Mouse (Mus musculus): ENCODE data around the gene Olfr69.
"Not testable (repeated sequence)": the region's sequence is repeated elsewhere in the genome, so short reads cannot be mapped to it uniquely, and the experiment has no call there.

Gene Olfr69

DNA sequence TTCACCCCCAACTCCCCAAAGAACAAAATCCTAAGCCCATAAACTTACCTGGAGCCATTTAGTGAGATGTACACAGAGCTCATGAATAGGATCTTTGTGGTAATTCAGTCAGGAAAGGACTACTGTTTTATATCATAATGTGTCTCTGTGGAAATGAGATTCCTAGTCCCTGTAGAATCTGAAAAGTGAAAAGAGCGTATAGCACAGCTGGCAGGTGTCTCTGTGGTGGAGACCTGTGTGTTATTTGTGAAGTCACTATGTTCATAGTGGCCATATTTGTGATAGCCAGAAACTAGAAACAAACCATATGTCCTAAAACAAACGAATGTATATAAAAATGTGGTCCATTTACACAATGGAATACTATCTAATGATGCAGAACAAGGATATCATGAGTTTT, at the start of gene Olfr69:
Gene Olfr69, minus strand, starts transcription at position 101 of the 400 bp plus-strand sequence.
- no peak for DNase-seq (ENCODE audit: low spot score in 2 of 2)

DNA sequence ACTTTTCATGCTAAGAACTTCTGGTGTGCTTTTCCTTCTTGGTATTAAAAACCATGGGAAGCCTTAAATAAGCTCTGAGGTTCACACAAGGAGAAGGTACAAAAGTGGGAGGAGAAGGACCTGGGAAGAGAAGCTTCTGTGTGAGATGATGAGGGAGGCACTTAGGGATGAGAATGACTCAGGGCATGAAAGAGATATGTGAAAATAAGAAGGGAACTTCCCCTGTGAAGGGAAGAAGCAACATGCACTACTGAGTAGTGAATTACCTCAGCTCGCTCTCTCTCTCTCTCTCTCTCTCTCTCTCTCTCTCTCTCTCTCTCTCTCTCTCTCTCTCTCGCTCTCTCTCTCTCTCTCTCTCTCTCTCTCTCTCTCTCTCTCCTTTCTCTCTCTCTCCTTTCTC, 43.7 kb upstream of the Olfr69 start:
- not testable (repeated sequence) for DNase-seq (ENCODE audit: low spot score in 2 of 2)

DNA sequence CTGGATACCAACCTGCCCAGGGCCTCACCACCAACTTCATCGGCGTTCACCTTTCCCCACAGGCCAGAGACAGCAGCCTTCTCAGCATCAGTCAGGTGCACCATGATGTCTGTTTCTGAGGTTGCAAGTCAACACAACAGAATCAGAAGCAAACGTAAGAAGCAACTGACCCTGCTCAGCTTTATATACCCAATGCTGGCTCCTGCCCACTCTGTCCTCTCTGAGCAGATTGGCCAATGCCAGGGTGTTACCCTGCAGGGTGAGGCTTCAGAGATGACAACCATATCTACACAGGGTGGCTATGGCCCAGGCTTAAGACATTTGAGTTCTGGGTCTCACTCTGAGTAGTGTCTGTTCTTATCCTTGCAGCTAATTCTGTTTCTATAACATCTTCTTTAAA, 42.4 kb upstream of the Olfr69 start, which contains the start of gene Hbb-bt:
Gene Hbb-bt, minus strand, starts transcription at position 231 of the 400 bp plus-strand sequence.
- no peak for DNase-seq (ENCODE audit: low spot score in 2 of 2)

DNA sequence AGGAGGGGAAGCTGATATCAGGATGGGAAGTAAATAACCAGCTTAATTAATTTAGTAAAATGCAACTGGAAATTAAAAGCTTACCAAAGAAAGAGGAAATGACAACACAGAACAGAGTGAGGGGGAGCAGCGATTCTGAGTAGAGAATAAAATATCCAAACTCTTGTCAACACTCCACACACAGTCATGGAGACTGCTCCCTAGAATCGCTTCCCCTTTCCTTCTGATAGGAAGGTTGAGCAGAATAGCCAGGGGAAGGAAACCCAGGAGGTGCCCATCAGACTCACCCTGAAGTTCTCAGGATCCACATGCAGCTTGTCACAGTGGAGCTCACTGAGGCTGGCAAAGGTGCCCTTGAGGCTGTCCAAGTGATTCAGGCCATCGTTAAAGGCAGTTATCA, 41.8 kb upstream of the Olfr69 start:
- DNase-seq (ENCODE audit: low spot score in 2 of 2) = not testable (repeated sequence)

DNA sequence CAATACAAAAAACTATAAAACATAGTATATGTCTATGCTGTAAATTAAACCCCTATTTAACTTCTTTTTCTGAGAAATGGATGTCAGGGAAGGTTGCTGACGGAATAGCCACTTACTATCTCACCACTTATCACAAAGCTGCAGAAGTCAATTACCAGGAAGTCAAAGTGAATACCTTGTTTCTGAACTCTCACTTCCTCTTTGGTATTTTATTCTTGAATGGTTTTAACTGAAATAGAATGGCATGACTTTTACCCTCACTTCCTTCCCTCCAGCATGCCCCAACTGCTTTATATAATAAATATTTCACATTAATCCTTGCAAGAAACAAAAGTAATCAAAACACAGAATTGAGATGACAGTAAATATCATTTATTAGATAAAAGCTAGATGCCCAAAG, 40.8 kb upstream of the Olfr69 start:
- DNase-seq (ENCODE audit: low spot score in 2 of 2) = no peak

DNA sequence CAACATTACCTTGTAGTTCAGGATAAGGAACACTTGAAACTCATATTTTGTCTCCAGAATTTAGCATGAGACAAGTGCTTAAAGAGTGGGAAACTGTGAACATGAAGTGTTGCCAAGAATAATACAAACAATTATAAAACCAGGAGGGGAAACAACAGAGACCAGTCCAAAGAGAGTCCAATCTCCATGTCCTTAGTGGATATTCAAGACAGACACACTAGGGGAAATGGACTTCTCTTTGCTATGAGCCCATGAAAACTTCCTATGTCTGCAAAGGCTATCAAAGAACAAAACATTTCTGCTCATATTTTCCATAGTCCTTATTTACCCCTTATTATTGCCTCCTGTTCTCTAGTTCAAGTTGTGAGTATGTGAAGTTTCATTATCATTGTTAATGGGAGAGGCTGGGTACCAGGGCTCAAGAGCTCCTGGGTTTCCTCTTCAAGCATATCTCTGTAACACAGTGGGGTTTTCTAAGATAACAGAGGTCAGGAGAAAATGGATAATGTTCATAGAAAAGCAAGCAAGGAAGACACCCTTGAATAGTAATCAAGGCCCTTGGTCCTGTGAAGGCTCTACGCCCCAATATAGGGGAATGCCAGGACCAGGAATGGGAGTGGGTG, 39.9 kb upstream of the Olfr69 start:
- no peak for DNase-seq (ENCODE audit: low spot score in 2 of 2)

GRCm38 (mm10) chr7:103810746-103811145, 39.4 kb upstream of the Olfr69 start:
- no peak for DNase-seq (ENCODE audit: low spot score in 2 of 2)

- DNase-seq (ENCODE audit: low spot score in 2 of 2) = no peak
Observed at GRCm38 (mm10) chr7:103810296-103810695, 38.9 kb upstream of the Olfr69 start.

DNA sequence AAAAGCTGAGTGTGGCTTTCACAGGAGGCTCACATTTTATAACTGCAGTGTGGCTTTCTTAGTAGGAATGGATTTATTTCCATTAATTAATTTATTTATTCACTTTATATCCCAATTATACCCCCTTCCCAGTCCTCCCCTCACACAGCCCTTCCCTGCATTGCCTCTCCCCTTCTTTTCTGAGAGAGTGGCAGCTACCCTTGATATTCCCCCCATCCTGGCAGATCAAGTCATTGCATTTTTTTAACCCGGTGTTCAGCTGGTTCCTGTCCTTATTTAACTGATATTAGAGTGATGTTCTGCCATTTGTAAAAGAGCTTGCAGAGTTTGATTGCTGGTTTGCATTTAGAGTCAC, 38.4 kb upstream of the Olfr69 start:
- no peak for DNase-seq (ENCODE audit: low spot score in 2 of 2)

DNA sequence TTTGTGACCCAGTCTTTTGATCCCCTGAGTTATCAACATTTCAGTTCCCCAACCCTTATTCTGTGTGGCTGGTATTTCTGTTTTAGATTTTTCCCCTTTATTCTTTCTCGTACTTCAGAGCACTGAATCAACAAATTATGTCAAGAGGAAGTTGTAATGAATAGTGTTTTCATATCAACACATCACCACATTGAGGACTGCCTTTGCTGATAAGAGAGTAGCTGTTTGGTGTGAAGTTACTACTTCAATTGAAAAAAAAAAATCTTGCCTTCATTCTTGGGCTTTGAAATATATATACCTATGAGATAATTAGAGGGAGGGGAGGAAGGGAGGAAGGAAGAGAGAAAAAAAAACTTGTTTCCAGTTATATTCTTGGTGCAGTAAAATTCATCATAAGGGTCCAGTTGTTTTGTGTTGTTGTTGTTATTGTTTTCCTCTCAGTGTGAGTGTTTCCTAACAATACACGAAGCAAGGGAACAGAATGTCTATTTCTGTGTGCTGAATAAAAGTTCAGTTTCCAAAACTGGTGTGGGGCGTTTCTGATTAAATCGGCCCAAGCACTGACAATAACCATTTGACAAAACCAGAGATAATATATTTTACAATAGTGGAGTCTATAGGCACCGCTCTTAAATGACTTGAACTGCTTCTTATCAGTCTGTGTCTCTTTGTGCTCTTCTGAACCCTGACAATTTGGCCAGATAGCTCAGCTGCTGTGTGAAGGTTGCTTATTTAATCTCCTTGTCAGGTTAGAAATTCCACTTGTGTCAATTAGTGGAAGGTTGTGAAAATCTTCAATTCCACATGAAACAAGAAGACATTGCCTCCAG, 37.8 kb upstream of the Olfr69 start:
- DNase-seq (ENCODE audit: low spot score in 2 of 2) = no peak

GRCm38 (mm10) chr7:103808120-103808519, 36.7 kb upstream of the Olfr69 start:
- not testable (repeated sequence) for DNase-seq (ENCODE audit: low spot score in 2 of 2)

GRCm38 (mm10) chr7:103806856-103807255, 35.5 kb upstream of the Olfr69 start:
- DNase-seq (ENCODE audit: low spot score in 2 of 2) = no peak

DNA sequence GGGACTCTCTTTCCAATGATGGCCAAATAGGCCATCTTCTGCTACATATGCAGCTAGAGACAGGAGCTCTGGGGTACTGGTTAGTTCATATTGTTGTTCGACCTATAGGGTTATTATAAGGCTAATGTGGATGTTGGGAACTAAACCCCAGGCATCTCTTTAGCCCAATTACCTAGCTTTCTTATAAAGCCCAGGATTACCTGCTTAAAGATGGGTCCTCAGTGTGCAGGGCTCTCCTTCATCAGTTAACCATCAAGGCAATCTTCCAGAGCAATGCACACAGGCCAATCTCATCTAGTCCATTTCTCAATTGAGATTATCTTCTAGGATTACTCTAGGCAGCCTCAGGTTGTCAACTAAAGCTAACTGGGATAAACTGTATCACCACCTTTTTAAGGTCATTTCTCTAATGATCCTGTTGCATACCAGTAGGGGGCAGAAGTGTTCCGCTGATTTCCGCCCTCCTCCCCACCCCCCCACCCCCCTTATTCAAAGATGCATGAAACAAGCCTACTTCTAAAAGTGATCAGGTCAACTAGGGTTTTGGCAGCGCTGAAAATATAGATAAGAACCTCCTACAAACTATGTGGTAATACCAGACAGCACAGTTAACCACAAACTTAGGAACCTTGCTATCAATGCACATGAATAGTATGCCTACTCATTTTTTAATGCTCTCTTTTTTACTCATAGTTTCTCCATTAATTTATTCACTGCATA, 21.4 kb upstream of the Olfr69 start:
- no peak for DNase-seq (ENCODE audit: low spot score in 2 of 2)

- no peak for DNase-seq (ENCODE audit: low spot score in 2 of 2)
Observed at GRCm38 (mm10) chr7:103791721-103792120, 20.3 kb upstream of the Olfr69 start, which contains the start of gene Olfr67. TSS of gene Olfr67 (minus strand) at chr7:103791821.

- DNase-seq (ENCODE audit: low spot score in 2 of 2) = no peak
Observed at GRCm38 (mm10) chr7:103779598-103779997, 8.2 kb upstream of the Olfr69 start, which contains the start of gene Olfr68. TSS of gene Olfr68 (minus strand) at chr7:103779698.

GRCm38 (mm10) chr7:103777652-103778051, 6.3 kb upstream of the Olfr69 start:
- DNase-seq (ENCODE audit: low spot score in 2 of 2) = not testable (repeated sequence)

- DNase-seq (ENCODE audit: low spot score in 2 of 2) = not testable (repeated sequence)
Observed at GRCm38 (mm10) chr7:103767687-103768086, 3.7 kb downstream of the Olfr69 start.

GRCm38 (mm10) chr7:103762212-103762611, 9.2 kb downstream of the Olfr69 start:
- DNase-seq (ENCODE audit: low spot score in 2 of 2) = not testable (repeated sequence)

DNA sequence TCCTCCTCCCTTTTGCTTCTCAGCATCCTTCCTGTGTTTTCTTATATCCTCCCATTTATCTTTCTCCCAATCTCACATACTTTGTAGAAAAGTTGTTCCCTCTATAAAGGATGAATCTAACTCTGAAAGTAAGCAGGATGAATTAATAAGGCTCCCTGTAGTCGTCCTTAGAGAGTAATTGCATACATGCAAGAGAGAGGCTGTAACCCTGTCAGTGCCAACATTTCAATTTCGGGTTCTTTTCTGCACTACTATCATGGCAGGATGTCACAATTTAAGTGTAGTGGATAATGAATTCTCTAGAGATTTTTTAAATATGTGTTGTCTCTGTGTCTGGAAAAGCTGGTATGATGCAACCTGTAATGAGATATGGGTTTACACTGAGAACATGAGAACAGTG, 14.2 kb downstream of the Olfr69 start, which contains the start of gene Olfr630:
Gene Olfr630, minus strand, starts transcription at position 101 of the 400 bp plus-strand sequence.
- no peak for DNase-seq (ENCODE audit: low spot score in 2 of 2)

GRCm38 (mm10) chr7:103744843-103745242, 26.6 kb downstream of the Olfr69 start, which contains the start of gene Olfr629:
TSS of gene Olfr629 (minus strand) at chr7:103744943.
- DNase-seq (ENCODE audit: low spot score in 2 of 2) = no peak

DNA sequence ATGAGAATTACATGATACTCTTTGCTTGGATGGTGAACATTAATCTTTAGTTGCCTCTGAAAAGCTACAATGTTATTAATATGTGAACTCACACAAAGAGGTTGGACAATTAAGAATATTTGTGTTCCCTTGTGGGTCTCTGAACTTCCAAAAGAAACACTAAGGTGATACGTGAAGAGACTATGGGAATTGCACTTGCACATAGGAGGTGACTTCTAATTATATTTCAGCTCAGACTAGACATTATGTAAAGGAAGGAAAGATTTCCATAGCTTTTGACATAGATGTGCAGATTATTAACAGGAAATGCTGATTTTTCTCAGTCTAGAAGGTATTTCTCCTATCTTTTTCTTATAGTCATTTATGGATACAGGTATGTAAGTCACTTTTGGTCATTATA, 41.3 kb downstream of the Olfr69 start, which contains the start of gene Olfr628:
Gene Olfr628, plus strand, starts transcription at position 301 of the 400 bp plus-strand sequence.
- no peak for DNase-seq (ENCODE audit: low spot score in 2 of 2)

- not testable (repeated sequence) for DNase-seq (ENCODE audit: low spot score in 2 of 2)
Observed at GRCm38 (mm10) chr7:103716398-103716797, 55.0 kb downstream of the Olfr69 start.

Data from urinary bladder, adult 18-20 months (tissue).